Mouse (Mus musculus): Measurements from ENCODE around the gene Bbs9.

GRCm38 (mm10) chr9:22448420-22448819 is 27.1 kb upstream of the Bbs9 start:
- TF ChIP-seq GATA1 (IDR thresholded peaks at IDR 0.05; ENCODE audit: low read length) (no peak), TAL1 (IDR thresholded peaks at IDR 0.05; ENCODE audit: low read length) (no peak)

Measured in erythroblast, embryonic 14.5 days (primary cell).